Mouse (Mus musculus): ENCODE measurements around the gene Grm4.

Gene Grm4

GRCm38 (mm10) chr17:27441778-27442177 is 79.4 kb downstream of the Grm4 start:
- peak; percentile 55 for DNase-seq

GRCm38 (mm10) chr17:27435799-27436198 is 85.4 kb downstream of the Grm4 start:
- no peak for DNase-seq

GRCm38 (mm10) chr17:27435225-27435624 is 86.0 kb downstream of the Grm4 start:
- DNase-seq = peak; percentile 82

GRCm38 (mm10) chr17:27434066-27434465 is 87.1 kb downstream of the Grm4 start:
- peak; percentile 64 for DNase-seq

- peak; percentile 29 for DNase-seq
Measured at GRCm38 (mm10) chr17:27433179-27433680, 88.0 kb downstream of the Grm4 start.

- DNase-seq = peak; percentile 30
Measured at GRCm38 (mm10) chr17:27432145-27432650, 89.0 kb downstream of the Grm4 start.

- peak; percentile 52 for DNase-seq
Measured at GRCm38 (mm10) chr17:27431049-27431839, 90.0 kb downstream of the Grm4 start.

- DNase-seq = no peak
Measured at GRCm38 (mm10) chr17:27429757-27430156, 91.4 kb downstream of the Grm4 start.

- peak; percentile 68 for DNase-seq
Measured at GRCm38 (mm10) chr17:27425016-27425415, 96.2 kb downstream of the Grm4 start.

- DNase-seq = peak; percentile 50
Measured at GRCm38 (mm10) chr17:27424356-27424755, 96.8 kb downstream of the Grm4 start.

- peak; percentile 91 for DNase-seq
Measured at GRCm38 (mm10) chr17:27422726-27423381, 98.3 kb downstream of the Grm4 start.

- DNase-seq = no peak
Measured at GRCm38 (mm10) chr17:27422371-27422725, 98.9 kb downstream of the Grm4 start.

- peak; percentile 61 for DNase-seq
Measured at GRCm38 (mm10) chr17:27421837-27422236, 99.4 kb downstream of the Grm4 start.

- no peak for DNase-seq
Measured at GRCm38 (mm10) chr17:27409006-27409405, 112.2 kb downstream of the Grm4 start.

- peak; percentile 33 for DNase-seq
Measured at GRCm38 (mm10) chr17:27408531-27408930, 112.7 kb downstream of the Grm4 start.

GRCm38 (mm10) chr17:27406956-27407355 is 114.2 kb downstream of the Grm4 start:
- DNase-seq = peak; percentile 40

- no peak for DNase-seq
Measured at GRCm38 (mm10) chr17:27405376-27406024, 115.7 kb downstream of the Grm4 start.

- DNase-seq = no peak
Measured at GRCm38 (mm10) chr17:27401200-27401599, 120.0 kb downstream of the Grm4 start.

GRCm38 (mm10) chr17:27393931-27394330 is 127.3 kb downstream of the Grm4 start:
- DNase-seq = no peak

GRCm38 (mm10) chr17:27393432-27393831 is 127.8 kb downstream of the Grm4 start:
- no peak for DNase-seq

- no peak for DNase-seq
Measured at GRCm38 (mm10) chr17:27392918-27393317, 128.3 kb downstream of the Grm4 start.

- no peak for DNase-seq
Measured at GRCm38 (mm10) chr17:27390019-27390418, 131.2 kb downstream of the Grm4 start.

GRCm38 (mm10) chr17:27389221-27390000 is 131.8 kb downstream of the Grm4 start:
- no peak for DNase-seq

All from cerebellum, adult 9-11 months (tissue).